Mouse (Mus musculus) limb, embryonic 10.5 days (tissue): ENCODE data around the gene Nova2. TPM values are rescaled to one million over a fixed set of nuclear protein-coding genes. Genes with fewer than 3 reads are reported as not detected.

Source experiments
- DNase-seq: peaks from one replicate; pipeline ENCODE4 v3.0.0-alpha.2; 2017; ENCODE audit warnings: low spot score
- H3K27ac ChIP-seq: fragments of 300-500 bp; sonication (generic); 2 replicates; pipeline ENCODE4 v1.5.1; 2016; ENCODE audit warnings: mild to moderate bottlenecking
- H3K27me3 ChIP-seq: fragments of 300-500 bp; sonication (generic); 2 replicates; pipeline ENCODE4 v1.6.1; 2016; ENCODE audit warnings: low read depth, mild to moderate bottlenecking; ENCODE audit not compliant: poor library complexity, severe bottlenecking
- H3K36me3 ChIP-seq: fragments of 300-500 bp; sonication (generic); 2 replicates; pipeline ENCODE4 v1.6.1; 2016; ENCODE audit warnings: mild to moderate bottlenecking, moderate library complexity
- H3K4me1 ChIP-seq: fragments of 300-500 bp; sonication (generic); 2 replicates; pipeline ENCODE4 v1.6.1; 2016
- H3K4me3 ChIP-seq: fragments of 300-500 bp; sonication (generic); 2 replicates; pipeline ENCODE4 v1.5.1; 2016; ENCODE audit warnings: mild to moderate bottlenecking, moderate library complexity
- H3K9me3 ChIP-seq: fragments of 300-500 bp; sonication (generic); replicated peaks from 2 replicates; pipeline ENCODE4 v1.6.1; 2016; ENCODE audit warnings: mild to moderate bottlenecking
- WGBS: fragments of 180-500 bp; shearing (Covaris S2); methylation state at CpG from one replicate; pipeline ENCODE4 v1.1.7; 2016; 5-methylcytosine and 5-hydroxymethylcytosine counted together
- polyA plus RNA-seq: library from polyadenylated mRNA; unstranded; fragments of >200 nt; fragmentation: Nextera tagmentation; extraction: Ambion mirVana; gene quantifications from 2 replicates; pipeline ENCODE4 v1.2.1, GENCODE M21; 2016

Gene Nova2
- polyA plus RNA-seq, 1 experiment from 2014 or later: 0.28 TPM

GRCm38 (mm10) chr7:19007026-19007977, 81.6 kb downstream of the Nova2 start:
- Histone ChIP-seq H3K4me1 (peaks cover 60% of the 10 kb centered on the region), H3K4me3 (peak overlapping the region; percentile 94; the same call in 1 of the 2 replicates)

GRCm38 (mm10) chr7:19010581-19010980, 84.9 kb downstream of the Nova2 start:
- WGBS: 87% methylated on average over 7 of the region's 7 CpGs
- Histone ChIP-seq H3K4me3 (no peak overlapping the region), H3K4me1 (peaks cover 48% of the 10 kb centered on the region), H3K27me3 (no peaks in the 10 kb centered on the region), H3K9me3 (no peaks in the 10 kb centered on the region), H3K27ac (no peak overlapping the region), H3K36me3 (peaks cover 26% of the 10 kb centered on the region)
- DNase-seq: peak; percentile 28

More at GRCm38 (mm10) chr7:19007026-19007977, 81.6 kb downstream of the Nova2 start:
- 79% methylated on average over 13 of the region's 13 CpGs for WGBS
- H3K9me3 ChIP-seq: no peaks in the 10 kb centered on the region
- peaks cover 34% of the 10 kb centered on the region for H3K36me3 ChIP-seq
- DNase-seq: peak; percentile 29
- H3K27me3 ChIP-seq: no peaks in the 10 kb centered on the region
- 0 out of 2 replicates have a peak overlapping the region, but pooled peaks have one; percentile 14 for H3K27ac ChIP-seq

DNA sequence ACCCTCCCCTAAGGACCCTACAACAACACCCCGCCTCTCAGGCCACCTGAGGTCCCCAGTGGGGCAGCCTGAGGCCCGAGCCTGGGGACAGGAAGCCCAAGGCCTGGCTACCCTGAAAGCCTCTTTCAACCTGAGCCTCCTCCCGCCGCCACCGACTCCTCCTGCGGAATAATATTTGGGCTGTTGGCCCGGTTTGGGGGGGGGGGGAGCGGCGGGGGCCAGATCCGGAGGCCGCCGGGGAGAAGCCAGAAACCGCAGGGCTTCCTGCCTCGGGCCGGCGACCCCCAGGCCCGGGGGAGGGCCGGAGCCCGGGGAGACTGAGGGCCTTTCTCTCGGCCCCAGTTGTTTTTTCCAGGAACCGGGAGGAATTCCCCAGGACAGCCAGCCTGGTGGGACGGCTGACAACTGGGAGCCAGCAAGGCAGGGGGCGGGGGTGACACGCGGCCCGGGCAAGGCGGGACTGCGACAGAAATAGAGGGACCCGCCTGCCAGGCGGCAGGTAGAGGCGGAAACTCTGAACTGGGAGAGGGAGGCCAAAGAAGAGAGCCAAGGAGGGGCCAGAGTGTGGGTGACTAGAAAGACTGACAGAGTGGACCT, 86.4 kb downstream of the Nova2 start:
- Histone ChIP-seq H3K9me3 (no peaks in the 10 kb centered on the region), H3K36me3 (peaks cover 10% of the 10 kb centered on the region), H3K4me1 (peaks cover 33% of the 10 kb centered on the region), H3K4me3 (peak overlapping the region; percentile 54), H3K27ac (peak overlapping the region; percentile 84), H3K27me3 (no peaks in the 10 kb centered on the region)
- 3% methylated on average over 31 of the region's 31 CpGs for WGBS
- DNase-seq: peak; percentile 64

GRCm38 (mm10) chr7:19012882-19013281, 87.2 kb downstream of the Nova2 start:
- Histone ChIP-seq H3K4me1 (peaks cover 25% of the 10 kb centered on the region), H3K36me3 (peaks cover 3% of the 10 kb centered on the region; the same call in 1 of the 2 replicates), H3K4me3 (peak overlapping the region; percentile 54; the same call in 1 of the 2 replicates), H3K9me3 (no peaks in the 10 kb centered on the region), H3K27ac (peak overlapping the region; percentile 3; the same call in 1 of the 2 replicates), H3K27me3 (no peaks in the 10 kb centered on the region)
- DNase-seq: no peak
- WGBS: 37% methylated on average over 2 of the region's 2 CpGs

GRCm38 (mm10) chr7:19014452-19014851, 88.8 kb downstream of the Nova2 start:
- Histone ChIP-seq H3K4me3 (no peak overlapping the region), H3K27ac (no peak overlapping the region), H3K9me3 (no peaks in the 10 kb centered on the region), H3K27me3 (0 out of 2 replicates have a peak, but pooled peaks cover 2% of the 10 kb centered on the region), H3K36me3 (no peaks in the 10 kb centered on the region), H3K4me1 (peaks cover 23% of the 10 kb centered on the region)
- no peak for DNase-seq
- WGBS: 62% methylated on average over 15 of the region's 15 CpGs

Other genes starting within 250 kb of the Nova2 start
- gene Psg20, start 239.7 kb upstream of the Nova2 start, polyA plus RNA-seq: not detected in 2 replicates
- not detected in 2 replicates for gene Psg22, start 207.8 kb upstream of the Nova2 start, polyA plus RNA-seq
- not detected in 2 replicates for gene Psg19, start 127.4 kb upstream of the Nova2 start, polyA plus RNA-seq
- gene Psg17, start 104.3 kb upstream of the Nova2 start, polyA plus RNA-seq: not detected in 2 replicates
- gene Mill2, start 85.9 kb upstream of the Nova2 start, polyA plus RNA-seq: not detected in 2 replicates
- gene Pglyrp1, start 54.6 kb upstream of the Nova2 start, polyA plus RNA-seq: 0.33 and 0.58 TPM in 2 replicates
- 34.1 and 37.6 TPM in 2 replicates for gene Ccdc61, start 15.5 kb upstream of the Nova2 start, polyA plus RNA-seq
- gene Nanos2, start 61.5 kb downstream of the Nova2 start, polyA plus RNA-seq: not detected in 2 replicates
- 3.4 and 4.0 TPM in 2 replicates for gene Mypop, start 65.4 kb downstream of the Nova2 start, polyA plus RNA-seq
- gene Irf2bp1, start 78.2 kb downstream of the Nova2 start, polyA plus RNA-seq: 30.8 and 34.4 TPM in 2 replicates
- gene Foxa3, start 97.7 kb downstream of the Nova2 start, polyA plus RNA-seq: not detected in 2 replicates
- gene Sympk, start 98.5 kb downstream of the Nova2 start, polyA plus RNA-seq: 50.4 and 54.6 TPM in 2 replicates
- gene Rsph6a, start 128.8 kb downstream of the Nova2 start, polyA plus RNA-seq: not detected in 2 replicates
- gene Dmwd, start 150.3 kb downstream of the Nova2 start, polyA plus RNA-seq: 20.0 and 21.4 TPM in 2 replicates
- 7.2 and 8.7 TPM in 2 replicates for gene Dmpk, start 158.0 kb downstream of the Nova2 start, polyA plus RNA-seq
- gene Six5, start 168.7 kb downstream of the Nova2 start, polyA plus RNA-seq: 5.7 and 7.5 TPM in 2 replicates
- gene Gm4969, start 192.5 kb downstream of the Nova2 start, polyA plus RNA-seq: 1.1 and 2.2 TPM in 2 replicates
- gene Fbxo46, start 194.0 kb downstream of the Nova2 start, polyA plus RNA-seq: 15.2 and 19.6 TPM in 2 replicates
- gene Qpctl, start 223.4 kb downstream of the Nova2 start, polyA plus RNA-seq: 12.5 and 14.4 TPM in 2 replicates
- gene Snrpd2, start 223.8 kb downstream of the Nova2 start, polyA plus RNA-seq: 176 and 199 TPM in 2 replicates
- 0.06 and 0.09 TPM in 2 replicates for gene Gipr, start 240.2 kb downstream of the Nova2 start, polyA plus RNA-seq